Mouse (Mus musculus) adrenal gland, adult 2 months (tissue): Measurements from ENCODE around the gene Sacs. TPM values are rescaled to one million over a fixed set of nuclear protein-coding genes. Genes with fewer than 3 reads are reported as not detected.

ENCODE experiments used
- DNase-seq: peaks from one replicate; pipeline ENCODE4 v3.0.0; 2021
- polyA plus RNA-seq: library from polyadenylated mRNA; depleted of rRNA; stranded (reverse); fragments of >200 nt; gene quantifications from 2 replicates; pipeline ENCODE4 v1.2.3, GENCODE M21; 2012
- total RNA-seq, 2 experiments: library from RNA; stranded (reverse); gene quantifications; 2 replicates each; pipeline ENCODE4 v1.2.3; 2021

Gene Sacs
- total and polyA plus RNA-seq, 3 experiments: 0.55 to 6.4 (median 6.0) TPM

DNA sequence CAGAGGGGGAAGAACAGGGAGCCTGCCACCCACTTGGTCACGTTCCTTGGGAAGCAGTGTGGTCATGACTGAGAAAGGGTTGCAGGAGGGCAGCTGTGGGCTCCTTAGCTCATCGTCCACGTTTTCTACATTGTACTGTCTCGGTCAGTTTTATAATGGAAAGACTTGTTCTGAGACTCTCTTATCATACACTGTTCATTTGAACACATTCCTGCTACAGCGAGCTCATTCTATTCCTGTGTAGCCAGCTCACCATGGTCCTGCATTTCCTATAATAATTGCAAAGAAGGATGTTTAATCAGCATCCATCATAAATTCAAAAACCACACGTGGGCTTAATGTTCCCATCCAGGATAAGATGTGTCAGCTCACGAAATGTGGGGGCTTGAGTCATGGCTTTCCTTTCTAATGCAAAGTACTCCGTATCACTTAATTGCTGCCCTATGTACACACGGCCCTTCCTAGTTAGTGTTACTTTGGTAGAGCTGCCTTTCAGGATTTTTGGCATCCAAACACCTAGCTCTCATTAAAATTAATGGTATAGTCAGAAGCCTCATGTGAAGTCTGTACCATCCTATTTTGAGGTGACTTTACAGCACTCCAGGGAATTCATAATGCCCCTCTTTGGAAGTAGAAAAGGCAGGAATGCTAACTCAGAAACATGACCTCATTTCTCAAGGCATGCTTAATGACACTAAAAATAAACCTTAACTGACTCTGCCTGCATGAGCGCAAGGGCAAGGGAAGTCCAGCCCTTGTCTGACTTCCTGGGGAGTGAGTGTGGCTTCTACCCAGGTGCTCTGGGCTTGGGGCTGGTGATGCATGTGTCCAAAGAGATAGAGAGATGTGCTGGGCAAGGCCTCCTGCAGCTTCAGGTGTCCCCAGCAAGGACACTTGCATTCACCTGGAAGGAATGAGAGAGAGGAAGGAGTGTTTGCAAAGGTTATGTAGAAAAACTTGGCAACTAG lies 23.4 kb downstream of the Sacs start:
- peak; percentile 8 for DNase-seq

- DNase-seq: no peak
These were observed 26.2 kb downstream of the Sacs start for GRCm38 (mm10) chr14:61164461-61164860.

DNA sequence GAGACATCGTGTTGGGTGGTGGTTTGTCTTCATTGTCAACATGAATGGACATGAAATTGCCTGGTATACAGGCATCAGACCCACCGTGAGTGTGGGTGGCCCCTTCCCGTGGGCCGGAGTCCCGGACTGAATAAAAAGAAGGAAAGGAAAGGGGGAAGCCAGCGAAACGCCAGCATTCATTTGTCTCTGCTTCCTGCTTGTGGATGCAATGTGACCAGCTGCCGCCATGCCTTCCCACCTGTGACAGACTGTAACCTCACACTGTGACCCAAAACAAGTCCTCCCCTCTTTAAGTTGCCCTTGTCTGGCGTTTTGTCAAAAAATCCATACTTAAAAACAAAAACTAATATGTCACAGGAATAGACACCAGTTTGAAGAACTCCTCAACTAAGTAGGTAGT lies 27.7 kb downstream of the Sacs start:
- DNase-seq: no peak

DNA sequence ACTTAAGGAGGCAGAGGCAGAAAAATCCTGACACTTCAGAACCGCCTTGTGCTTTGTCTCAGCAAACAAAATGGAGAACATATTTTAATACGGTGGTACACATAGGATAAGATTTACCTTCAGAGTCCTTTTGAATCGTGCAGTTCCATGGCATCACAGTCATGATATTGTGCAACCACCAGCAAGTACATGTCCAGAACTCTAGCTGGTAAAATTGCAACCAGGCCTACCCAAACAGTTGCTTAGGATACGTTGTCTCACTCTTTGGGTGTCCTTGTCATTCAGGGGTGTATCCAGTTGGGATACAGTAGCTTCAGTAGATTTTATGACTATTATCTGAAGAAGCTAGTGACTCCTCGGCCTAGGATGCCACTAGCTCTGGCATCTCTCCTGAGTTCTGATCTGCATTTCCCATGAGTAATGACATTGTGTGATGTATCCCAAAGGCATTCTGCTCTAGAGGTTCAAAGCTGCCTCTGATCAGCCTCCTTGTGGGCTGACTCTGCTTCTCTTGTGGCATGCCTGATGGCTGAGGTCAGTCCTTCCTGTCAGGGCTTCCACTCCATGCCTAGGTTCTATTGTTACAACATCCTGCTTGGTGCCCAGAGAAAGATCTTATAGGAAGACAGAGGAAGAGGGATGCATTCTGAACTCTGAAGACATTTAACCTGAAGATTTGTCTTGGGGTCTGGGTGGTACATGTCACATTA lies 33.2 kb downstream of the Sacs start:
- DNase-seq: no peak

DNA sequence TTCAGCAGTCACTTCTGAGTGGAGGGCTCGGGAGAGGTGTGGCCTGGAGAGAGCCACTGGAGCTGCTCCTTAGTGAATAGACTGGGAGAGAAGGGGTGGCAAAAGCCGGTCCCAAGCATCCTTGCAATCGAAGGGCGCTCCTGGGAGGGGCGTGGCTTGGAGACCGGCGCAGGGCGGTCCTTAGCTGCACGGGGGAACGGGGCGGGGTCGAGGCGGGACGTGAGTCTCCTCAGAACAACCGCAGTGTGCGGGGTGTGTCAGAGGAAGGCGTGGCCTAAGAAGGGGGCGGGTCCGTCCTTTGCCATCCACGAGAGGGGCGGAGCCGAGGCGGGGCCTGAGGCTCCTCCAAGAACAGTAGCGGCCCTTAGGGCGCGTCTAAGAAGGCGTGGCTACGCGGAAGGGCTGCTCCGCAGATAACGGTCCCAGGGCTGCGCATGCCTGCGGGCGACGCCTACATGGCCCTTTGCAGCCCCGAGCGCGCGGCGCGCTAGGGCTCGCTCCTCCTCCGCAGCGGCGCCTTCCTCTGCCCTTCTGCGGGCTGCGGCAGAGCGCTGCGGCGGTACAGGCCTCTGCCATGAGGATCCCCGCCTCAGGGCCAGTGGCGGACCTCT lies 34.4 kb downstream of the Sacs start:
- peak; percentile 100 for DNase-seq

GRCm38 (mm10) chr14:61173229-61173628 lies 35.0 kb downstream of the Sacs start:
- DNase-seq: peak; percentile 88

GRCm38 (mm10) chr14:61191904-61192303 lies 53.6 kb downstream of the Sacs start:
- DNase-seq: peak; percentile 25

DNA sequence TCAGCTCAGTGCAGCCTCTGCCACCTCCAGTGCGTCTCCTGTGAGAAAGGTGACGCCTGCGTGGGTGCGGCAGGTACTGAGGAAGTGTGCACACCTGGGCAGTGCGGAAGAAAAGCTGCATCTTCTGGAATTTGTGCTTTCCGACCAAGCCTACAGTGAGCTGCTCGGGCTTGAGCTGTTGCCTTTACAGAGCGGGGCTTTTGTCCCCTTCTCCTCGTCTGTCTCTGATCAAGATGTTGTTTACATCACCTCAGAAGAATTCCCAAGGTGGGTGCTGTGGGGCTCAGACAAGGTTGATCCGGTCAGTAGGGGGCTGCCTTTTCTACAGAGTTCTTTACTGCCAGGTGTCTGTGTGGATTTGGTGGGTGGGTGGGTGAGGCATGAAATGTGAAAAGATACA lies 54.1 kb downstream of the Sacs start:
- no peak for DNase-seq

- no peak for DNase-seq
These were observed 56.2 kb downstream of the Sacs start for GRCm38 (mm10) chr14:61194416-61194815.

GRCm38 (mm10) chr14:61210111-61210510 lies 71.9 kb downstream of the Sacs start:
- DNase-seq: no peak

DNA sequence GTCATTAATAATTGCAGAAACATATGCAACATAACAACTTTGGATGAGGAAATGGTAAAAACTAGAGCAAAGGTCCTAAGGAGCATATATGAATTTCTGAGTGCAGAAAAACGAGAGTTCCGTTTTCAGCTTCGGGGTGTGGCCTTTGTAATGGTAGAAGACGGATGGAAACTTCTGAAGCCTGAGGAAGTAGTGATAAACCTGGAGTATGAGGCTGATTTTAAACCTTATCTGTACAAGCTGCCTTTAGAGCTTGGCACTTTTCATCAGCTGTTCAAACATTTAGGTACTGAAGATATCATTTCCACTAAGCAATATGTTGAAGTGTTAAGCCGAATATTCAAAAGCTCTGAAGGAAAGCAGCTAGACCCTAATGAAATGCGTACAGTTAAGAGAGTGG lies 73.5 kb downstream of the Sacs start:
- no peak for DNase-seq

DNA sequence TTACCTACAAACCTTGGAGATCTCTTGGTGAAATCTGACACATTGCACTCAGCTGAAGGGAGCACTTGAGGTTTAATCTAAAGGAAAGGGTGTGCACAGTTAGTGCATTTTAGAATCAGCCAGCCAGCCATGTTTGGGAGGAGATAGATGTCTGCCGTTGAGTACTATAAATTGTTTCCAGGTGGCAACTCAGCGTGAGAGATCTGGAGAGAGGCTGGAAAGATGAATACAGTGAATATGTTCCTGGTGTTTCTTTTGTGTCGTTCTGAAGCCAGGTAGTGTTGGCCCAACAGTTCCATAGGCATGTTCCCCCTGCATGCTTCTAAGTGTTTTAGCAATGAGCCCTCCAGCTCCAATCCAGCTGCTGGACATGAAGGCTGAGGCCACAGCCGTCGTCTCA lies 82.9 kb downstream of the Sacs start:
- DNase-seq: no peak

GRCm38 (mm10) chr14:61222506-61222905 lies 84.2 kb downstream of the Sacs start:
- no peak for DNase-seq

- no peak for DNase-seq
These were observed 85.5 kb downstream of the Sacs start for GRCm38 (mm10) chr14:61223740-61224139.

DNA sequence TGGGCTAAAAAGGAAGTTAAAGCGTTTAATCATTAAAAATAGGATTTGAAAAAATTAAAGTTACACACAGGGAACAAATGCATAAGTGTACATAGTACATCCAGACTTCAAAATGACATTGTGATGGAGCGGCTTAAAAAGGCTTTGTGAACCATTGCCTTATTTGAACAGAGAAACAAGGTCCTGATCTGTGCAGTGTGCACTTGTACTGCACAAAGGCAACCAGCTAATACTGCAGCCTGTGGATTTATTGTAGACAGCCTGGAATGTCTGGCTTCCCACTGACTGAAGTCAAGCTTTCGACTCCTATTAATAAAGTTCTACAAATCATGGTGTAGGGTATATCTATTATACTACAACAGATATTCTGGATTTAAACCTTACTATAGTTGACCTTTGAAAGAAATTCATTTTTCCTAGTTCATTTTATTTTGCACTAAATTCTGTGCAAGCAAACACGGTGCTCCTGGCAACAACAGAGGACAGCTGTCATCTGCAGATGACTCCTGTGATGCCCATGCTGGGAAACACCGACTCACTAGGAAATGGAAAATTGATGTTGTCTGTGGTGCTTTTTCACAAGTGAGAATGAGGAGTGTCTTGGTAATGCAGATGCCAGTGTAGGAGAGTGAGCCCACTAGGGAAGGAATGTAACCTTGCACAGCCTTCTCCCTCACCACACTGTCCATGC lies 86.3 kb downstream of the Sacs start:
- DNase-seq: no peak

DNA sequence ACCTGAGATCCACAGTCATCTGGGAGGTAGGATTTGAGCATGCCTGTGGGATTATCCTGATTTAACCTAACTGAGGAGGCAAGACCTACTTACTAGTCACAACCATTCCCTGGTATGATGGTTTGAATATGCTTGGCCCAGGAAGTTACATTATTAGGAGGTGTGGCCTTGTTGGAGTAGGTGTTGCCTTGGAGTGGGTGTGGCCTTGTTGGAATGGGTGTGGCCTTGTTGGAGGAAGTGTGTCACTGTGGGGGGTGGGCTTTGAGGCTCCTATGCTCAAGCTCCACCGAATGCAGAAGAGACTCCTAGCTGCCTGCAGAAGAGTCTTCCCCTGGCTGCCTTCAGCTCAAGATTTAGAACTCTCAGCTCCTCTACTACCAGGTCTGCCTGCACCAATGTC lies 87.9 kb downstream of the Sacs start:
- DNase-seq: no peak

GRCm38 (mm10) chr14:61229763-61230162 lies 91.5 kb downstream of the Sacs start:
- DNase-seq: no peak

DNA sequence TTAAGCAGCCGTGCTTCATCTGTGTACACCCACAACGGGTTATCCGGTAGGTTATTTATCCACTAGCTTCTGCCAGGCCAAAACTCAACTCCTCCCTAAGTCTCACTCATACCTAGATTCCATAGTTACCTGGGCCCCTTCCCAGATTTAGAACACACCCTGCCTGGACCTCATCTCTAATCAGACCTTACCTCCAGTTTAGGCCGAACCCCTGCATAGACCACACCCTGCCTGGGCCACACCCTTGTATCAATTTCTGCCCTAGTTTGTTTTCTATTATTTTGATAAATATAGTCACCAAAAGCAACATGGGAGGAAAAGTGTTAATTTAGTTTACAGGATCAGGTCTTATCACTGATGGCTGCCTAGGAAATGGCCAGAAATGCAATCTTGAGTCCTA lies 91.9 kb downstream of the Sacs start:
- DNase-seq: no peak

DNA sequence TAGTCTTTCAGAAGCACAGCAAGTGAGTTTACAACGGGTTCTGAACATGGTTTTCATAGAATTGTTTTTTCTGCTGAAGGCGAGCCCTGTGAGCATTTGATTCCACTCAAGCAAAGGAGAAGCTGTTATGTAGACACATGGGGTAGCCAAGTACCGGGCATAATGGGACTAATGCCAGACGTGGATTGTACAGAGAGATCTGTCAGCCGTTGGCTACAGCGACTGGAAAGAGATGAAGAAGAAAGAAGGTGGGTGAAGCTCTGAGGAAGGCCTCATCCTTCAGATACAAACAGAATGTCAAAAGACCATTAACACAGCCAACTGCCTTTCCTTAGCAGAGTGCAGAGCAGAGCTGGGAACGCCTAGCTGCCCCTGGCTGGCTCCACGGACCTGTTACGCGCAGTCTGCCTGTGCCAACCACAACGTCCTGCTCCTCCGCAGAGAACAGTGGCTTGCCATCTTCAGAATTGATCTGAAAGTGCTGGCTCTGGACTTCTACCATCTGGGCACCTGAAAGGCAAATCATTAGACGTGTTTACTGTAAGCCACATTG lies 93.8 kb downstream of the Sacs start:
- DNase-seq: no peak

DNA sequence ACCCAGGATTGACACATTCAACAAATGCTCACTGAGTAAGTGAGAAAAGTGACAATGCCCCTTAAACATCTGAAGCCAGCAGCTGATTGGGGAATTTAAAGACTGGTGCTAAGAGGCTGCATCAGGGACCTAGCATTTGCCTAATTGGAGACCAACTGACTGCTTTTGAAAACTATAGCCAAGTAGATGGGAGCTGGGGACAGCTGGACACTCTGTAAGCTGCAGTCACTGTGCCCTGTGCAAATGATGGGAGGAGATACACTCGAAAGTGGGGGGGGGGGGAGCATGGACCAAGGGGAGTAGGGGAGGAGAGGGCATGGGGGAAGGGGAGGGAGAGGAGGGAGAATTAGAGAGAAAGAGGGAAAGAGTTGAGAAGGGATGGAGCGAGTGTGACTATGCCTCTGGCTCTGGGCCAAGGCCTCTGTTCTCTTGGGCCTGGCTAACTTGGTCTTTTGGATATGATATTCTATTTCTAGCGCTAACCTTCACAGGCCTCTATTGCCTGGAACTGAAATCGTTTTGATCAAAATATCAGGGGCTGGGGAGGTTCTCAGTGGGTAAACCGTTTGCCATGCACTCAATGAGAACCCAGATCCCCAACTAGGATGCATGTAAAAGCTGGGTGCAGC lies 97.7 kb downstream of the Sacs start:
- peak; percentile 34 for DNase-seq

DNA sequence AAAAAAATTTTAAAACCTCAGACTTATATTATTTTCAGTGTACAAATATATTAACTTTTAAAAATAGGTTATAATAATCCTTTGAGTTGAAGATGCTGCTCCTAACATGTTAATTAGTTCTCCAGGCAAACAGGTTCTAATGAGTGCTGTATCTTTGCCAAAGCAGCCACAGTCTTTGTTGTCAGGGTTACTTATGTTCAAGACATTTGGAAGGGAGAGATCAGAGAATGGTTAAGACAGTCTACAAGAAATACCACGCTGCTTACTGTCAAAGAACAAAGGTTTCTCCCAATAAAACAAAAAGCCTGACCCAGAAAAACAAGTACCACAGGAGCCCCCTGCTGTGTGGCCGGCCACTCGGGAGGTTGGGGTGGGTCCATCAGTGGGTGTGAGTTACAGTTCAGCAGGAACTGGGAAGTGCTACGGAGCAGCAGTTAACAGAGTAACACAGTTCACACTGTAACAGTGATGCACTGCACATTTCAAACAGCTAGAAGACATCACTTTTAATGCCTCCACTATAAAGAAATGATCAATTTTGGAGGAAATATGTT lies 98.9 kb downstream of the Sacs start:
- no peak for DNase-seq
